Mouse (Mus musculus) midbrain, embryonic 13.5 days (tissue): ENCODE results near the gene Btg2. TPM values are rescaled to one million over a fixed set of nuclear protein-coding genes. Genes with fewer than 3 reads are reported as not detected.

ENCODE experiments used
- ATAC-seq: fragments of 200-750 bp; cut with Nextera tagmentation; 2 replicates; pipeline ENCODE4 v1.8.0; 2017; ENCODE audit warnings: mild to moderate bottlenecking, moderate TSS enrichment, moderate library complexity
- H3K27ac ChIP-seq: fragments of 300-500 bp; sonication (generic); 2 replicates; pipeline ENCODE4 v1.5.1; 2015; ENCODE audit warnings: inconsistent platforms, mild to moderate bottlenecking, moderate library complexity
- H3K27me3 ChIP-seq: fragments of 300-500 bp; sonication (generic); 2 replicates; pipeline ENCODE4 v1.6.1; 2015; ENCODE audit warnings: mild to moderate bottlenecking, inconsistent platforms
- H3K36me3 ChIP-seq: fragments of 300-500 bp; sonication (generic); 2 replicates; pipeline ENCODE4 v1.6.1; 2015; ENCODE audit warnings: mild to moderate bottlenecking, inconsistent platforms
- H3K4me1 ChIP-seq: fragments of 300-500 bp; sonication (generic); replicated peaks from 2 replicates; pipeline ENCODE4 v1.6.1; 2015; ENCODE audit warnings: inconsistent platforms
- H3K4me2 ChIP-seq: fragments of 300-500 bp; sonication (generic); replicated peaks from 2 replicates; pipeline ENCODE4 v1.6.1; 2015; ENCODE audit warnings: moderate library complexity, mild to moderate bottlenecking, inconsistent platforms
- H3K4me3 ChIP-seq: fragments of 300-500 bp; sonication (generic); replicated peaks from 2 replicates; pipeline ENCODE4 v1.5.1; 2015; ENCODE audit warnings: mild to moderate bottlenecking, inconsistent platforms
- H3K9ac ChIP-seq: fragments of 300-500 bp; sonication (generic); replicated peaks from 2 replicates; pipeline ENCODE4 v1.6.1; 2015; ENCODE audit warnings: mild to moderate bottlenecking, inconsistent platforms
- H3K9me3 ChIP-seq: fragments of 300-500 bp; sonication (generic); 2 replicates; pipeline ENCODE4 v1.6.1; 2016; ENCODE audit warnings: mild to moderate bottlenecking, inconsistent platforms
- WGBS: fragments of 180-500 bp; shearing (Covaris S2); methylation state at CpG from one replicate; pipeline ENCODE4 v1.1.7; 2015; 5-methylcytosine and 5-hydroxymethylcytosine counted together
- polyA plus RNA-seq: library from polyadenylated mRNA; unstranded; fragments of >200 nt; fragmentation: Nextera tagmentation; extraction: Ambion mirVana; gene quantifications from 2 replicates; pipeline ENCODE4 v1.2.1, GENCODE M21; 2015

The Btg2 gene
- polyA plus RNA-seq, 1 experiment from 2014 or later, result 110 TPM

DNA sequence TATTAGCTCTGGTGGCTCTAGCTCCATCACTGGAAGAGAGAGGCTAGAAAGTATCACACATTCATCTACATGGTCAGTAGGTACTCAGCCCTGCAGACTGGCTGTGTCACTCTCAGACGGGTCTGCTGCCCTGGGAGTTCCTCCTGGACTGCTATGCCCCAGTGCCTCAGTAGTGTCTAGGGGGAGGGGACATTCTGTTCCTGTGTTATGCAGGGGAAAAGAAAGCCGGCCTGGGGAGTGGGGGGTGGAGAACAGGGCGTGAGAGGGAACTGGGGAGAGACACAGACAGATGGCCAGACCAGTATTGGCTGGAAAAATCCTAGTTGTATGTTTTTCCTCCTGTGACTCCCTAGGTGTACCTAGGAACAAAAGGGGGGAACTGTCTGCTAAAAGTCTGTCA is 7.1 kb upstream of the Btg2 start:
- ATAC-seq, result 0 out of 2 replicates have a peak, but pooled peaks have one; percentile 34
- H3K27ac ChIP-seq, result peak overlapping the region; percentile 30
- 8% methylated on average over 3 of the region's 3 CpGs for WGBS
- no peaks in the 10 kb centered on the region for H3K27me3 ChIP-seq
- no peak overlapping the region for H3K4me2 ChIP-seq
- no peak overlapping the region for H3K4me3 ChIP-seq
- H3K9ac ChIP-seq, result no peak overlapping the region
- H3K36me3 ChIP-seq, result no peaks in the 10 kb centered on the region
- peaks cover 21% of the 10 kb centered on the region for H3K4me1 ChIP-seq
- H3K9me3 ChIP-seq, result no peaks in the 10 kb centered on the region

GRCm38 (mm10) chr1:134084128-134084527 is 5.2 kb upstream of the Btg2 start:
- no peak overlapping the region for H3K9ac ChIP-seq
- no peak overlapping the region for H3K4me3 ChIP-seq
- H3K27ac ChIP-seq, result no peak overlapping the region
- 94% methylated on average over 3 of the region's 3 CpGs for WGBS
- H3K4me1 ChIP-seq, result peaks cover 36% of the 10 kb centered on the region
- H3K9me3 ChIP-seq, result no peaks in the 10 kb centered on the region
- no peaks in the 10 kb centered on the region for H3K27me3 ChIP-seq
- no peaks in the 10 kb centered on the region for H3K36me3 ChIP-seq
- no peak overlapping the region for H3K4me2 ChIP-seq
- no peak for ATAC-seq

GRCm38 (mm10) chr1:134083676-134084075 is 4.8 kb upstream of the Btg2 start:
- no peak overlapping the region for H3K4me2 ChIP-seq
- H3K27me3 ChIP-seq, result no peaks in the 10 kb centered on the region
- 85% methylated on average over 8 of the region's 8 CpGs for WGBS
- H3K27ac ChIP-seq, result no peak overlapping the region
- H3K9me3 ChIP-seq, result no peaks in the 10 kb centered on the region
- ATAC-seq, result no peak
- H3K9ac ChIP-seq, result no peak overlapping the region
- H3K36me3 ChIP-seq, result no peaks in the 10 kb centered on the region
- H3K4me3 ChIP-seq, result no peak overlapping the region
- peaks cover 36% of the 10 kb centered on the region for H3K4me1 ChIP-seq

DNA sequence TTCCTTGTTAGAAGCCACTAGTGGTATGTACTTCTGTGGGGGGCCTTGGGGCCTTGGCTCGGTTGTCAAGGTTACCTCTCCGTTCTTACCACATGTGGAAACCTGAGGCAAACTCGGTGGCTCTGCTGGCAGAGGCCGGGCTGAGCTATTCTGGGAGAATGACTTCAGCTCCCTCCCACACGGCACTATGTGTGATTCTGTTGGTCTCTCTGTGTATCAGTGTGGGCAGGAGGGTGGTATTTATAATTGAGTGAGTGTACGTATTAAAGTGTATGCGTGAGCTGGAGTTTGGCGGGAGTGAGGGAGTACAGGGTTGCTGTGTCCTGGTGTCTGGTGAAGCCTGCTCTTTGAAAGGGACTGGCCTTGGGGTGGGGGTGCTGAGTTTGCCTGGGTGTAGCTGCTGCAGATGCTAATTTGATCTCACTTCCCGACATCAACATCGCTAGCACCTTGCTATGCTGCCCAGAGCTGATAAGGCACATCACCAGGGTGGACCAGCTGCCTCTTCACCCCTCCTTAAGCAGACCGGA is 4.1 kb upstream of the Btg2 start:
- Histone ChIP-seq H3K9ac (no peak overlapping the region), H3K27me3 (no peaks in the 10 kb centered on the region), H3K4me3 (no peak overlapping the region), H3K4me1 (peaks cover 40% of the 10 kb centered on the region), H3K9me3 (no peaks in the 10 kb centered on the region), H3K36me3 (no peaks in the 10 kb centered on the region), H3K4me2 (no peak overlapping the region), H3K27ac (no peak overlapping the region)
- WGBS, result 57% methylated on average over 11 of the region's 11 CpGs
- no peak for ATAC-seq

- peaks cover 48% of the 10 kb centered on the region for H3K4me1 ChIP-seq
- H3K27me3 ChIP-seq, result no peaks in the 10 kb centered on the region
- H3K4me2 ChIP-seq, result no peak overlapping the region
- H3K9me3 ChIP-seq, result no peaks in the 10 kb centered on the region
- H3K36me3 ChIP-seq, result no peaks in the 10 kb centered on the region
- no peak overlapping the region for H3K9ac ChIP-seq
- WGBS, result 90% methylated on average over 5 of the region's 5 CpGs
- no peak overlapping the region for H3K27ac ChIP-seq
- ATAC-seq, result no peak
- H3K4me3 ChIP-seq, result no peak overlapping the region
Measured at GRCm38 (mm10) chr1:134080881-134081450, 2.0 kb upstream of the Btg2 start.

- Histone ChIP-seq H3K4me1 (peaks cover 50% of the 10 kb centered on the region), H3K27ac (peak overlapping the region; percentile 86; the same call in 1 of the 2 replicates), H3K4me3 (no peak overlapping the region), H3K9me3 (no peaks in the 10 kb centered on the region), H3K36me3 (peaks cover 5% of the 10 kb centered on the region; the same call in 1 of the 2 replicates), H3K27me3 (no peaks in the 10 kb centered on the region), H3K4me2 (no peak overlapping the region), H3K9ac (no peak overlapping the region)
- WGBS, result 88% methylated on average over 4 of the region's 4 CpGs
- no peak for ATAC-seq
Measured at GRCm38 (mm10) chr1:134080406-134080805, 1.5 kb upstream of the Btg2 start.

DNA sequence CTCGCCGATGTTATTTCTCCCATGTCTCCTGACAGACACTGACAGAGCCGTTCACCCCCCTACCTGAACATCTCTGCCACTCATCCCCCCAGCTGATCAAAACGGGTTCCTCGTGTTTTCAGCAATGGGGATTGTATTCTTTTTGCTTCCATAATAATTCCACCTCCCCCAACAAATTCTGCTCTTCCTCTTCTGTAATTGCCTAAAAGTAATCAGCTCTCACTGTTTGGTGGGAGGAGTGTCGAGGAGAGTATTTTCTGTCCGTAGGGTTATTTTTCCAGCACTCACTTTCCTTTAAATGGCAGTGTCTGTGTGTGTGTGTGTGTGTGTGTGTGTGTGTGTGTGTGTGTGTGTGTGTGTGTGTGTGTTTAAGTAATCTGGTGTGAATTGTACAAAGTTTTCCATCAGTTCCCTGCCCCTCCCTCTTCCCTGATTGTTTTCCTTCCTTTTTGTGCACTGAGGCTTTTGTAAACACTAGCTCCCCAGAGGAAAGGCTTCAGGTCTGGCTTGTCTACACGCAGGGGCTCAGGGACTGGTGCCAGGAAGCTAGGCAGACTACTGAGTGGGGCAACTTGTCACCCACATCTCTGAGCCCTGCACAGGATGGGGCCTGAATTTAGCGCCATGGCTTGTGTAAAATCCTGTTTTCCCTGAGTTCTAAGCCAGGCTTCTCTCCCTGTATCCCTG is 700 bp upstream of the Btg2 start:
- H3K36me3 ChIP-seq, result peaks cover 9% of the 10 kb centered on the region; the same call in 1 of the 2 replicates
- H3K9ac ChIP-seq, result peak overlapping the region; percentile 67
- H3K27me3 ChIP-seq, result no peaks in the 10 kb centered on the region
- H3K4me1 ChIP-seq, result peaks cover 56% of the 10 kb centered on the region
- peak overlapping the region; percentile 86 for H3K27ac ChIP-seq
- H3K4me2 ChIP-seq, result peak overlapping the region; percentile 72
- no peaks in the 10 kb centered on the region for H3K9me3 ChIP-seq
- peak; percentile 21; the same call in 1 of the 2 replicates for ATAC-seq
- H3K4me3 ChIP-seq, result peak overlapping the region; percentile 75
- WGBS, result 4% methylated on average over 9 of the region's 9 CpGs

- peak overlapping the region; percentile 72 for H3K4me2 ChIP-seq
- H3K4me3 ChIP-seq, result peak overlapping the region; percentile 75
- peak overlapping the region; percentile 86 for H3K27ac ChIP-seq
- H3K9me3 ChIP-seq, result no peaks in the 10 kb centered on the region
- 4% methylated on average over 19 of the region's 19 CpGs for WGBS
- no peaks in the 10 kb centered on the region for H3K27me3 ChIP-seq
- peak; percentile 10; the same call in 1 of the 2 replicates for ATAC-seq
- H3K36me3 ChIP-seq, result peaks cover 10% of the 10 kb centered on the region; the same call in 1 of the 2 replicates
- H3K4me1 ChIP-seq, result peaks cover 70% of the 10 kb centered on the region
- H3K9ac ChIP-seq, result peak overlapping the region; percentile 92
Measured at GRCm38 (mm10) chr1:134078061-134078795, 692 bp downstream of the Btg2 start.

DNA sequence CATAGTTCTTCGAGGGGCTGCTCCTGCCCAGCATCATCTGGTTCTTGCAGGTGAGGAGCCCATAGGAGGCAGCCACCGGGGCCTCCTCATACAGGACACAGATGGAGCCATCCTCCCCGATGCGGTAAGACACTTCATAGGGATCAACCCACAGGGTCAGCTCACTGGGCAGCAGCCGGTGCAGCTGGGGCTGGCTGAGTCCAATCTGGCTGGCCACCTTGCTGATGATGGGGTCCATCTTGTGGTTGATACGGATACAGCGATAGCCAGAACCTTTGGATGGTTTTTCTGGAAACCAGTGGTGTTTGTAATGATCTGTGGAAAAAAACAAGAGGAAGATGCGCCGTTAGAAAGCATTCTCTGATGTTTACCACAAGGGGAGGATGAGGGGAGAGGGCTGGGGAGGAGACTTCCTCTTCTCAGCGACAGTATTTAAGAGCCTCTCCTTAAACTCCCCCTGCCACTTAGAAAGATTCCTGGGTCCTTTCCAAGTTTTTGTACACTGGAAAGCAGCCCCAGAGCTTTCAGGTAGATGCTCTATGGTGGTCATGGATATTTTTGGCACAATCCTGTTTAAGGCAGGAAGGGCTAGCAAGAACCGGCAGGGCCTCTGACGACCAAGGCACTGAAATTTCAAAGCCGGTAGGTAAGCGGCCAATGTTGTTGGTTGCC is 1.4 kb downstream of the Btg2 start:
- Histone ChIP-seq H3K9me3 (no peaks in the 10 kb centered on the region), H3K27ac (peak overlapping the region; percentile 86), H3K36me3 (peaks cover 10% of the 10 kb centered on the region; the same call in 1 of the 2 replicates), H3K27me3 (no peaks in the 10 kb centered on the region), H3K4me2 (peak overlapping the region; percentile 72), H3K4me1 (peaks cover 72% of the 10 kb centered on the region), H3K9ac (peak overlapping the region; percentile 92), H3K4me3 (peak overlapping the region; percentile 75)
- no peak for ATAC-seq
- WGBS, result 19% methylated on average over 14 of the region's 14 CpGs

DNA sequence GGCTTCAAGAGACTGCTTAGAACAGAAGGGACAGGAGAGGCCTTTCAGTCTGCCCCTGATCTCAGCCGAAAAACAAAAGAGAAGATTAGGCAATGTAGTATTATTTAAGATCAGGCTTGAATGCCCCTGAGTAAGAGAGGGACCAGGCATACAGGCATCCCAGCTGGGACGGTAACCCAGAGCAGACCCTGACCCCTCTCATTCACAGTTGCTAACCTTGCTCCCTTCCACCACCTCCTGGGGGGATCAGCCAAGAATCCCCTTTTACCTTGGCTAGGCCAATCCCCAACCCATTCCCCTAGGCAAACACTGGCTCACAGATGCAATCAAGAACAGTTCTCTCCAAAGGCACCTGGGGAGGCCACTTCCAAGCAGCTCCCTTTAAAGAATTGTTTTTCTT is 2.1 kb downstream of the Btg2 start:
- H3K4me3 ChIP-seq, result peak overlapping the region; percentile 75
- peak overlapping the region; percentile 86 for H3K27ac ChIP-seq
- ATAC-seq, result no peak
- H3K4me1 ChIP-seq, result peaks cover 78% of the 10 kb centered on the region
- peak overlapping the region; percentile 72 for H3K4me2 ChIP-seq
- H3K27me3 ChIP-seq, result no peaks in the 10 kb centered on the region
- H3K9me3 ChIP-seq, result no peaks in the 10 kb centered on the region
- H3K9ac ChIP-seq, result peak overlapping the region; percentile 92
- peaks cover 10% of the 10 kb centered on the region; the same call in 1 of the 2 replicates for H3K36me3 ChIP-seq
- 5% methylated on average over 2 of the region's 2 CpGs for WGBS

- ATAC-seq, result no peak
- H3K9ac ChIP-seq, result peak overlapping the region; percentile 92
- peaks cover 90% of the 10 kb centered on the region for H3K4me1 ChIP-seq
- peak overlapping the region; percentile 72 for H3K4me2 ChIP-seq
- H3K9me3 ChIP-seq, result no peaks in the 10 kb centered on the region
- peak overlapping the region; percentile 86 for H3K27ac ChIP-seq
- 88% methylated on average over 8 of the region's 8 CpGs for WGBS
- peaks cover 10% of the 10 kb centered on the region; the same call in 1 of the 2 replicates for H3K36me3 ChIP-seq
- H3K27me3 ChIP-seq, result no peaks in the 10 kb centered on the region
- peak overlapping the region; percentile 75 for H3K4me3 ChIP-seq
Measured at GRCm38 (mm10) chr1:134075532-134075931, 3.4 kb downstream of the Btg2 start.
